Mouse (Mus musculus) limb, embryonic 11.5 days (tissue): ENCODE data around the gene Iqschfp. TPM values are rescaled to one million over a fixed set of nuclear protein-coding genes. Genes with fewer than 3 reads are reported as not detected.

ENCODE experiments used
- ATAC-seq: fragments of 200-750 bp; cut with Nextera tagmentation; 2 replicates; pipeline ENCODE4 v1.8.0; 2017; ENCODE audit warnings: low read depth; ENCODE audit not compliant: insufficient number of reproducible peaks, low FRiP score, low TSS enrichment
- DNase-seq: peaks from one replicate; pipeline ENCODE4 v3.0.0-alpha.2; 2015; ENCODE audit warnings: low spot score
- H3K27ac ChIP-seq: fragments of 300-500 bp; sonication (generic); replicated peaks from 2 replicates; pipeline ENCODE4 v1.5.1; 2014; ENCODE audit warnings: low read depth, mild to moderate bottlenecking, low read length
- H3K27me3 ChIP-seq: fragments of 300-500 bp; sonication (generic); 2 replicates; pipeline ENCODE4 v1.6.1; 2014; ENCODE audit warnings: mild to moderate bottlenecking, low read length, mixed read lengths; ENCODE audit not compliant: control insufficient read depth, insufficient read depth
- H3K36me3 ChIP-seq: fragments of 300-500 bp; sonication (generic); 2 replicates; pipeline ENCODE4 v1.6.1; 2014; ENCODE audit warnings: mild to moderate bottlenecking, low read length, moderate library complexity, mixed read lengths; ENCODE audit not compliant: control insufficient read depth, insufficient read depth
- H3K4me1 ChIP-seq: fragments of 300-500 bp; sonication (generic); 2 replicates; pipeline ENCODE4 v1.6.1; 2014; ENCODE audit warnings: low read length, mixed read lengths; ENCODE audit not compliant: control insufficient read depth, insufficient read depth
- H3K4me2 ChIP-seq: fragments of 300-500 bp; sonication (generic); 2 replicates; pipeline ENCODE4 v1.6.1; 2014; ENCODE audit warnings: low read depth, mild to moderate bottlenecking, moderate library complexity; ENCODE audit not compliant: severe bottlenecking
- H3K4me3 ChIP-seq: fragments of 300-500 bp; sonication (generic); 2 replicates; pipeline ENCODE4 v1.5.1; 2014; ENCODE audit warnings: low read depth, low read length
- H3K9ac ChIP-seq: fragments of 300-500 bp; sonication (generic); 2 replicates; pipeline ENCODE4 v1.6.1; 2014; ENCODE audit warnings: mild to moderate bottlenecking, low read length
- H3K9me3 ChIP-seq: fragments of 300-500 bp; sonication (generic); 2 replicates; pipeline ENCODE4 v1.6.1; 2016; ENCODE audit warnings: low read length; ENCODE audit not compliant: control insufficient read depth
- WGBS: fragments of 180-500 bp; shearing (Covaris S2); extraction: QIAGEN DNeasy Blood & Tissue Kit; methylation state at CpG from one replicate; pipeline ENCODE4 v1.1.7; 2014; 5-methylcytosine and 5-hydroxymethylcytosine counted together
- polyA plus RNA-seq: library from polyadenylated mRNA; unstranded; fragments of >200 nt; fragmentation: Nextera tagmentation; extraction: Ambion mirVana; gene quantifications from 2 replicates; pipeline ENCODE4 v1.2.1, GENCODE M21; 2014

The Iqschfp gene
- polyA plus RNA-seq, 1 experiment from 2014 or later, result 0.56 TPM

- Histone ChIP-seq H3K36me3 (no peaks in the 10 kb centered on the region), H3K27ac (no peak overlapping the region), H3K27me3 (no peaks in the 10 kb centered on the region), H3K4me2 (no peak overlapping the region), H3K9ac (no peak overlapping the region), H3K4me3 (no peak overlapping the region), H3K9me3 (no peaks in the 10 kb centered on the region), H3K4me1 (no peaks in the 10 kb centered on the region)
- DNase-seq (no peak), ATAC-seq (no peak)
- WGBS, result 89% methylated on average over 8 of the region's 8 CpGs
Observed at GRCm38 (mm10) chr3:68607336-68607735, 715.3 kb downstream of the Iqschfp start.

- no peaks in the 10 kb centered on the region for H3K36me3 ChIP-seq
- WGBS, result 85% methylated on average over 19 of the region's 19 CpGs
- H3K4me1 ChIP-seq, result no peaks in the 10 kb centered on the region
- ATAC-seq, result no peak
- H3K4me2 ChIP-seq, result no peak overlapping the region
- no peaks in the 10 kb centered on the region for H3K27me3 ChIP-seq
- no peak overlapping the region for H3K9ac ChIP-seq
- H3K27ac ChIP-seq, result no peak overlapping the region; the same call in 1 of the 2 replicates
- no peak for DNase-seq
- no peak overlapping the region for H3K4me3 ChIP-seq
- no peaks in the 10 kb centered on the region for H3K9me3 ChIP-seq
Observed at GRCm38 (mm10) chr3:68608848-68609497, 716.9 kb downstream of the Iqschfp start.

- H3K36me3 ChIP-seq, result no peaks in the 10 kb centered on the region
- H3K9ac ChIP-seq, result no peak overlapping the region
- no peak overlapping the region for H3K27ac ChIP-seq
- no peak overlapping the region for H3K4me2 ChIP-seq
- DNase-seq, result no peak
- H3K27me3 ChIP-seq, result no peaks in the 10 kb centered on the region
- no peak overlapping the region for H3K4me3 ChIP-seq
- ATAC-seq, result no peak
- no peaks in the 10 kb centered on the region for H3K4me1 ChIP-seq
- H3K9me3 ChIP-seq, result no peaks in the 10 kb centered on the region
- 64% methylated on average over 6 of the region's 6 CpGs for WGBS
Observed at GRCm38 (mm10) chr3:68610011-68610410, 718.0 kb downstream of the Iqschfp start.

GRCm38 (mm10) chr3:68610598-68611261 is 718.7 kb downstream of the Iqschfp start:
- H3K4me2 ChIP-seq, result no peak overlapping the region
- 68% methylated on average over 11 of the region's 11 CpGs for WGBS
- no peaks in the 10 kb centered on the region for H3K9me3 ChIP-seq
- H3K9ac ChIP-seq, result no peak overlapping the region
- no peak overlapping the region for H3K27ac ChIP-seq
- no peaks in the 10 kb centered on the region for H3K4me1 ChIP-seq
- DNase-seq, result no peak
- no peaks in the 10 kb centered on the region for H3K27me3 ChIP-seq
- H3K36me3 ChIP-seq, result no peaks in the 10 kb centered on the region
- ATAC-seq, result no peak
- no peak overlapping the region for H3K4me3 ChIP-seq

GRCm38 (mm10) chr3:68615042-68615810 is 723.2 kb downstream of the Iqschfp start:
- Histone ChIP-seq H3K4me1 (no peaks in the 10 kb centered on the region), H3K9ac (no peak overlapping the region), H3K27me3 (no peaks in the 10 kb centered on the region), H3K4me2 (no peak overlapping the region), H3K9me3 (no peaks in the 10 kb centered on the region), H3K27ac (no peak overlapping the region), H3K4me3 (no peak overlapping the region), H3K36me3 (no peaks in the 10 kb centered on the region)
- no peak for ATAC-seq
- WGBS, result 76% methylated on average over 10 of the region's 10 CpGs
- no peak for DNase-seq

DNA sequence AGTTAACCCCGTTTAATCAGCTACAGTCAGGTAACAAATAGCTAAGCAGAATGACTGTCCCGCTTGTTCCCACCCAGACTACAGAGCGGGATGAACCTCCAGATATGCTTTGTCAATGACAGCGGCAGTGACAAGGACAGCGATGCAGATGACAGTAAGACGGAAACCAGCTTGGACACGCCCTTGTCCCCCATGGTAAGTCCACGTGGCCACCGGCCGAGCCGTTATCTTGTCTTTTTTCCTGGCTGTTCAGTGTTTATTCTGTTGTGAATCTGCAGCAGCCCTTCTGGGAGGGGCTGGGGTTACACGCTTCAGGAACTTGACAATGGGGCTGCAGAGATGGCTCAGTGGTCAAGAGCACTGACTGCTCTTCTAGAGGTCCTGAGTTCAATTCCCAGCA is 724.3 kb downstream of the Iqschfp start:
- H3K4me1 ChIP-seq, result no peaks in the 10 kb centered on the region
- H3K9ac ChIP-seq, result no peak overlapping the region
- H3K9me3 ChIP-seq, result no peaks in the 10 kb centered on the region
- ATAC-seq (no peak), DNase-seq (no peak)
- WGBS, result 94% methylated on average over 12 of the region's 12 CpGs
- no peaks in the 10 kb centered on the region for H3K27me3 ChIP-seq
- H3K4me2 ChIP-seq, result no peak overlapping the region
- no peak overlapping the region for H3K4me3 ChIP-seq
- H3K27ac ChIP-seq, result no peak overlapping the region
- no peaks in the 10 kb centered on the region for H3K36me3 ChIP-seq

DNA sequence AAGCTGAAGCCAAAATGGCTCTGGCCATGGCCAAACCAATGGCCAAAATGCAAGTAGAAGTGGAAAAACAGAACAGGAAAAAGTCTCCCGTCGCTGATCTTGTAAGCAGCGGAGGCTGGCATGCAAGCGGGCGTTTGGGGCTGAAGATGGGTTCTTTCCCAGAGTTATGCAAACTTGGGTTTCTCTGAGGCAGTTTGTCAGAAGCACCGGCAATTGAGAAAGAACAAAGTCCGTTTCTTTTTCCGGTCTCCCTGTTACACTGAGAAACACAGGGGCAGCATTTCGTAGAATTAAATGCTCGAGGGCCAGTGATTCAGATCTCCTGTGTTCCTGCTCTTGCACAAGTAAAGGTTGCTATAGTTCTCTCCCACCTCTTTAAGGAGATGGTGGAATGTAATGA is 725.7 kb downstream of the Iqschfp start:
- no peaks in the 10 kb centered on the region for H3K4me1 ChIP-seq
- ATAC-seq (no peak), DNase-seq (no peak)
- no peak overlapping the region for H3K27ac ChIP-seq
- no peak overlapping the region for H3K9ac ChIP-seq
- no peaks in the 10 kb centered on the region for H3K9me3 ChIP-seq
- no peak overlapping the region for H3K4me3 ChIP-seq
- H3K27me3 ChIP-seq, result no peaks in the 10 kb centered on the region
- 94% methylated on average over 10 of the region's 10 CpGs for WGBS
- H3K4me2 ChIP-seq, result no peak overlapping the region
- no peaks in the 10 kb centered on the region for H3K36me3 ChIP-seq

GRCm38 (mm10) chr3:68619097-68619496 is 727.1 kb downstream of the Iqschfp start:
- H3K9ac ChIP-seq, result no peak overlapping the region
- no peak overlapping the region for H3K27ac ChIP-seq
- WGBS, result 76% methylated on average over 5 of the region's 5 CpGs
- no peak overlapping the region for H3K4me2 ChIP-seq
- no peak overlapping the region for H3K4me3 ChIP-seq
- H3K9me3 ChIP-seq, result no peaks in the 10 kb centered on the region
- no peaks in the 10 kb centered on the region for H3K36me3 ChIP-seq
- no peaks in the 10 kb centered on the region for H3K4me1 ChIP-seq
- no peaks in the 10 kb centered on the region for H3K27me3 ChIP-seq
- DNase-seq (no peak), ATAC-seq (no peak)
